Mouse (Mus musculus) left cerebral cortex, postnatal 36 days (tissue): ENCODE measurements around the gene Pou2f1. TPM values are rescaled to one million over a fixed set of nuclear protein-coding genes. Genes with fewer than 3 reads are reported as not detected.

ENCODE experiments used
- DNase-seq, 2 experiments: peaks; one replicate each; pipeline ENCODE4 v3.0.0; 2021 to 2022; ENCODE audit warnings: low spot score in 2 of 2, mixed read lengths in 1 of 2
- intact Hi-C: fragments of 180-260 bp; cut with DNase I; formaldehyde crosslinking; loops from one replicate; pipeline ENCODE4 v1.15.1; 2025
- total RNA-seq, 2 experiments: library from RNA; stranded (reverse); gene quantifications; 2 replicates each; pipeline ENCODE4 v1.2.3; 2021

Gene Pou2f1
- total RNA-seq, 2 experiments from 2014 or later: 11.3 to 22.7 TPM

DNA sequence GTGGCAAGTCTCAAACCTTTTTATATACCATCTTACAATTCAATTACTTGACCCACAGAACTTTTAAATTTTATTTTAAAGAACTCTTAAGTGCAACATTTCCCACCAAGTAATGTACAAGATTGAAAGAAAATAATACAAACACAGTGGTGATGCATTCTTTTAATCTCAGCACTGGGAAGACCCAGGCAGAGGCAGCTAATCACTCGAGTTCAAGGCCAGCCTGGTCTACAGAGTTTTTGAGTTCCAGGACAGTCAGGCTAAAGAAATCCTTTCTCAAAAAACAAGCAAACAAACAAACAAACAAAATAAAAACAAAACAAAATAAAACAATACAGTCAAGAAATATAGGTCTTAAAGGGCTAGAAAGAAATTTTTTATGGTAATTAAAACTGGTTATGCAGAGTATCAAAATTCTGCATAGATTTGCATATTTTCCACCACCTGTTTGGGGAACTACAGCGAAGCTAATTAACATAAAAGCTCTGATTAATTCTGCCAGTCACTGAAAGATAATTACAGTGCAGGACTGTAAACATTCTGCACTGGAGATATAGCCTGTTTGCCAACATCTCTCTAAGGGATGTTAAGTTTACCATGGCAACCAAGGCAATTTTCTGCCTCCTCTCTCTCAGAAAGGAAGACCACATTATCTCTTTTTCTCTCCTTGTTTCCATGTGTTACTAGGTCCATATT, 88.6 kb downstream of the Pou2f1 start:
- DNase-seq: no peak

DNA sequence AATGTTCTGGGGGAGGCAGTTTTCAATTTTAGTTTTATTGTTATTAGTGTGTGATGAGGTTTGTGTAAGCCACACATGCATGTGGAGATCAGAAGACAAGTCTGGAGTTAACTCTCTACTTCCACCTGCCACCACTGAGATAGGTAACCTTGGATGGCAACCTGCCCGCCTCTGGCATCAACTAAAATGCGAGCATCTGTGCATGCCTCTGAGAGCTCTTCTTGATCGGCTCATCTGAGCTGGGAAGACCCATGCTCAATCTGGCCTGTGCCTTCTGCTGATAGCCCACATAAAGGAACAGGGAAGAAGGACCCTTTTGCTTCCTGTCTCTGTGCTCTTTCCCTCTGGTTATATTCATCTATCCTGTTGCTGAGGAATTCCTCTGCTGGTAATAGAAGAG, 93.0 kb downstream of the Pou2f1 start:
- intact Hi-C loops: no loop called here
- no peak for DNase-seq

More for the DNA sequence above, 88.6 kb downstream of the Pou2f1 start:
- intact Hi-C loops: no loop called here

DNA sequence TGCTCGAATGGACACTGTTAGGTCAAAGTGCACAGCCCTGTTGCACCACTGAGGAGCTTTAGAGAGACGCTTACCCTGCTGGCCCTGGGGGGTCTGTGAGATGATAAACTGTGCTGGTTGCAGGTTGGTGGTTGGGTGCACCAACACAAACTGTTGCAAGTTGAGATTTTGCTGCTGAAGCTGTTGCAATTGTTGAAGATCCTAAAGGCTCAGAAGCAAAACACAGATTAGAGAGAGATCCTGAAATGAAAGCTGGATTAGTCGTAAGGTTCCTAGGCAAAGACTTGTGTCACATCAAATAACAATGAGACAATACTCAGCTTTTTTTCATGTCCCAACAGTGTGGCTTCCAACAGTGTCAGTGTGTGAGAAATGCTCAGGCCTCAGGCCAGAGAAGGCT, 93.7 kb downstream of the Pou2f1 start:
- intact Hi-C loops: no loop called here
- DNase-seq: no peak

DNA sequence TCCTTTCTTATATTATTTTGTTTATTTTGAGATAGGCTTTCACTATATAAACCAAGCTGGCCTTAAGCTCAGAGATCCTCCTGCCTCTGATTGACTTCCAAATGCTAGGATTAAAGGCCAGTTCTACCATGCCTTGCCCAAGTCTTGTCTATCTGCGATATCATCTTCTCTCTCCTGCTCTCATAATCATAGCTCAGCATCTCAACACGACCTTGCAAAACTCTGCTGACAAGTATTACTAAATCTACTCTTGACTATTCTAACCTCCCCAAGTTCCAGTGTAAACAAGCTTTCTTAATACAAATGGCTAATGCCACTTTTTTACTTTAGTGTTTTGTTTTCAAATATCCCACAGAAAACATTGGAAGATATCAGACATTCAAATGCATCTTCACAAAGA, 94.3 kb downstream of the Pou2f1 start:
- intact Hi-C loops: no loop called here
- no peak for DNase-seq

DNA sequence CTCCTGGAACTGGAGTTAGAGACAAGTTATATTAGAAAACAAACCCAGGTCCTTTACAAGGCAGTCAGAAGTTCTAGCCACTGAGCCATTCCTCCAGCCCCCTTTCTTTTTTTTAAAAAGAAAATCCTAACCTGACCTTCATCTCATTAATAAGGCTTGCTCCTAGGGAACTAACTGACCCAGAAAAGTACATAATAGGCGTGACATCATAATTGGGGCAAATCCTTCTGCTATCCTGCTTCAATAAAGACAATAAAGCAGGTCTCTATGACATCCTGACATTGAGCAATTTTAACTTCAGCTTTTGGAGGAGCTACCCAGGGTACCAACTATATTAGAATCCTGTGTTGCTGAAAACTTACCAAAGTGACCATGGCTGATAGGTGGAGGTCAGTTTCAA, 98.9 kb downstream of the Pou2f1 start:
- intact Hi-C loops: no loop called here
- no peak for DNase-seq

DNA sequence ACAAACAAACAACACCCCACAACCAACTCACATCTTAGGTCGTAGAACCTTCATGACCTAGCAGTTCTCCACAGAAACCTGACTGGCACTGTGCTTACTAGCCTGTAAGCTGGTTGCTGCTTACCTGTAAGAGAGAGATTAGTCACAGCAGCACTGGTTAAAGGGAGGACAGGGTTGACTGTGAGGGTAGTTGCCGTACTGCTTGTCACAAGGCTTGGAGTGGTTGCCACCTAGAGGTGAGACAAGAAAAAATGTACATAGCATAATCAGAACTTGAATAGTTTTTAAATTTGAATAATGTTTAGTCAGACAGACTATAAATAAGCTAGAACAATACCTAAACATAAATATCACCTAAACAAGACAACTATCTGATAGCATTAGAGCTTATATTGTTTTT, 110.8 kb downstream of the Pou2f1 start:
- intact Hi-C loops: no loop called here
- no peak for DNase-seq

DNA sequence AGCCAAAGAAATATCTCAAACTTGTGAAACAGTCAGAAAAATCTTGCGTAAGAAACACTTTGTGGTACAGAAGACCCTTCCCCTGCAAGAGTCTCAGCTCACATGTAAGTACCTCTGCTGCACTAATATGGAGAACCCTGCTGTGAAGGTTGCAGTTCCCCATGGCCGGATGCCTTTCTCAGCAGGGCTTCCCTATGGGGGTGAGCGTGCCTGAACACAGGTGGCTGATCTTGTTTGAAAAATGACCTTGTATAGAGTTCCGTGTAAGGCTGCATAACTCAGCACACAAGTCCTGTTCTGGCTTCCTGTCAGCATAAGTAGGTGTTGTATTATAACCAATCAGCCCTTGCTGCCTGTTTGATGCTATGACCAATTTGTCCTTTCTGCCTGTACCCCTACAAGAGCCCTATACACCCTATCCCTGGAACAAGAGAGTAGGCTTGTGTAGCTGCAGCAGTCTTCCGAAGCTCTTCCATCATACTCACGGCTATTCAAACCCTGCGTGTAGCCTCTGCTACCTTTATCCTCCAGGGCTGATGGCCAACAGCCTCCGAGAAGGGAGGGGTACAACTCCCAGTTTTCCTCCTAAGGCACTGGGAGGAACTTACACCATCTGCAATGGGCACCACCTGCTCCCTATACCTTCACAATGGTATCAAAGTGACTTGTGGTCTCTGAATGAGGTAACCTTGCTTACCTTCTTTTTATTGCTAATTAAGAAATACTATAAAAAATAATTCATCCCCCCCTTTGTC, 120.2 kb downstream of the Pou2f1 start:
- no peak for DNase-seq
- intact Hi-C loops: no loop called here

DNA sequence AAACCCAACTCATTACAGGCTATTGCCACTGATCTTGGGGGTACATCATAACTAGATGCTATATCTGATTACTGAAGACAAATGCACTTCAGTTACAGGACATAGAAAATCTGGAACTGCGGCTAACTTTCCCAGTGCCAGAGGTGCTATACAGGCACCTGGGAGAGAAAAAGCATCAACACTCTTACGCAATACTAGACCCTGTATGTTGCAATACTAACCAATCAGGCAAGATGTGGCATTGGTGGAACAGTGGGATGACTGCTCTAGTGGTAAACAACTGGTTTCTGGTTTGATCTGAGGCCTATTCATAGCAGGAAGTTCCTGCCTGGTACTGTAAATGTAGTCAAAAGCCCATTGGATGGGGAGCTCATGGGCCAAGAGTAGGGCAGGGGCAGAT, 123.7 kb downstream of the Pou2f1 start:
- DNase-seq: no peak
- intact Hi-C loops: no loop called here

DNA sequence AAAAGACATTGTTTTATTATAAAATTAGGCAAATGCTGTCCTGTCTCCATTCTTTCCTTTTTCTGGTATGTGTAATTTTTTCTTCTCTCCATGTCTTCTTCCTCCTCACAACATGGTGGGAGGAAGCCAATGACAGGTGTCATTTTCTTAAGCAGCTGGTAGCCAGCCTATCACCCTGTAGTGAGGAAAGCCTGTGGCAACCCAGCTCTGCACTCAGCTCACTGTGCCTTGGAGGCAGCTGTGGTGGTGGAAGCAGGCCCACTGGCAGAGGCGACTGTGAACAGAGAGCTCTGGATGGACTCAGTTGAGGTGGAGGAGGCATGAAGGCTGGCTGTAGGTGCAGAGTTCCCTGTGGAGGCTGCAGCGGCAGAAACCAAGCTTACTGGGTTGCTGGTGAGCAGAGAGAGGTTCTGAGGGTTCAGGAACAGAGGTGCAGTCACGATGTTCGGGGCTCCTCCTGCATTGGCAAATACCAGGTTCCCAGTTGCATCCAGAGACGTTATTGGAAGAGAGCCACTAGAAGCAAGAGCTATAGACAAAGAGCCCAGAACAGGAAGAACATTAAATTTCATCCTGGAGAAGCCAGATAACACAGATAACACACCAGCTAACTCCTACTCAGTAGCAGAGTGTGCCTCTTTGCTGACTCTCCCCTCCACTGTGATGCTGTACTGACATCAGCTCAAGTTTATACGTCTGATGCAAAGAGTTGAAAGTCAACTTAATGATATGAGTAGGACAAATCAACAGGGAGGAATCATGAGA, 126.8 kb downstream of the Pou2f1 start:
- intact Hi-C loops: no loop called here
- DNase-seq: no peak

DNA sequence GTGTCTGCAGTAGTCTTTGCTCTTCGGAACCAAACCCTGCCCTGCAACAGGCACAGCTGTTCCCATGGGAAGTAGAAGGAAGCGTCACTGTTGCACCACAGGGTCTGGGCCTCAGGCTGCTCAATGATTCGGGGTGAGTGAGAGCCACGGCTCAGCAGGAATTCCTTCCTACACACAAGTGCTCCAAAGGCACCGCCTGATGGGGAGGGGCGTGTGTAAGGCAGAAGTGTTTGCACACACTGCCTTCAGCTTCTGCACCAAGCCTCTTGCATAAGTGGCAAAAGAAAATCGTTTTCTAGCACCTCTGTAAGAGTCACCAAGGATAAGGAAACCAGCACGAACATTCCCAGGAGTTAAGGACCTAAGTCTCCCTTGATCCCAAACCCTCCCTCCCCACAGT, 127.8 kb downstream of the Pou2f1 start:
- no peak for DNase-seq
- intact Hi-C loops: no loop called here

DNA sequence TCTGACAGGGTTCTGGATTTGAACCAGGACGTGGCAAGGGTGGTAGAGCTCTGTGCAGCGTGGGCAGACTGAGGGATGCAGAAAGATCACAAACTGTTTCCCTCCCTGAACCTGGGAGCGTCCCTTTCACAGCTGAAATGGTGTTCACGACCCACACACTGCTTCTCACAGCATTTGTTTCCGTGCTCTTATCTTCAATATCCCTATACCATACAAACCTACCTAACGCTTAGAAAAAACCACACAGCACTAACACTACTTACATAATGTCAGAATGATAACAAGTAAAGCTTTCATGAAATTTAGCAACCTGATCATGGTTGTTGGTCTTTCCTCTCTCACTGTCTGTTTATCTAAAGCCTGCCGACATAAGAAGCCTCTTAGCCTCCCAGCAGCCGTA, 133.8 kb downstream of the Pou2f1 start:
- intact Hi-C loops: no loop called here
- DNase-seq: no peak

DNA sequence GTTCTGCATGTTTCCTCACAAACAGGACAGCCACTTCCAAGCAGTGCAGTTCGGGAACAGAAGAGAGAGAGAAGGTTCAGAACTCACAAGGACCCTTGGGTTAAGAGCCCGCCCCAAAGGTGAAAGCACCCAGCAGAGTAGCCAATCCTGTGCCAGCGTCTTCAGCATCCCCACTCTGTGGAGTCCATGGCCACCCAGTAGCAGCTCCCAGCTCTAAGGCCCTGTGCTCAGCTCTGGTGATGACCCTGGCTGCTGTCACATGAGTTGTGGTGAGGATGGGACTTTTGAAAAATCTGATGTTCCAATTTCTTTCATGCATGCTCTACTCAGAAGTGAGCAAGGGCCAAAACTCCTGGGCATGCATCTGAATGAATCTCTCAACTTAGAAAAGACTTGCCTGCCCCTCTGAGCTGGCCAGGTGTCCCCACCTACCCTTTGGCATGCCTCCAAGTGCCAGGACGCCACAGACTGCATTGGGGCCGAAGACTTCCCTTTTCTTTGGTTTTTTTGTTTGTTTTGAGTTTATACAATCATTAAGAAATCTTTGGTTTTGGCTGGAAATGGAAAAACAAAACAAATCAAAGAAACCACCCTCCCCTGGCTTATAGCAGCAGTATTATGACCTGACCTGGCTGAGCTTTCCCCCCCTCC, 135.7 kb downstream of the Pou2f1 start:
- DNase-seq: no peak
- intact Hi-C loops: no loop called here

DNA sequence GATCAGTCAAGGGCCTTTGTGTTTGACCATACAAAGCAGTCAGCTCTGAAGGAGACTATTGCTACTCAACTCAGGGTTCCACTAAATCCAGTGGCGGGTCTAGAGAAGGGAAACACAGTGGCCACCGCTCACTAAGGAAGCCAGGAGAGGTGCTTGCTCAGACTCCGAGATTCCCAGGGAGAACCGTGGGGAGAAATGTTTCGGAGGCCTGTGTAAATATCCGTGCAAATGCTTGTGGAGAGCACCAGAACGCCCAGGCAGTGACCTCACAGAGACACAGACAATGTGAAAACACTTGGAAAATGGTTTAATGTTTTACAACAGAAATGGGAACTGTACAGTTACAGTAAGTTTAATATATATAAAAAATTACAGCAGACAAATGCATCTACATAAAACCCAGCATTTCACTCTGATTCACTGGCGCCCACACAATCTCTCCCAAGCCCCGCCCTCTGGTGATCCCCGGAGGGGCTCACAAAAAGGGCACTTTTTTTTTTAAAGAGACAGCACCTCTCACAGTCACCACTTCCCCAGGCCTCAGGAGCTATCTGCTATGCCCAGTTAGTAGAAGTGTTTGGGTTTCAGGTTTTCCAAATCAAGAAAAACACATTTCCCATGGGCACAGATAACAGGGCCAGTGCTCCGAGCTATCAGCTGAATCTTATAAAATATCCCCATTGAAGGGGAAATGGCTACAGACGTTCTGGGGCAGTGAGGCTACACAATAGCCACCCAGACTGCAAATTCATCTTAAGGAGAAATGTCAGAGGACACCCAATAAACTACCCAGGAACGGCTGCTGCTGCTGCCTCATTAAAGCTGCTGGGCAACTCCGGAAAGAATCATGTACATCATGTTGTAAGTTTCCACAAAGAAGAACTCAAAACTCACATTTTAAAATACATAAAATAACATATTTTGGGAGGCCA, 137.3 kb downstream of the Pou2f1 start:
- DNase-seq: no peak
- intact Hi-C loops: no loop called here

DNA sequence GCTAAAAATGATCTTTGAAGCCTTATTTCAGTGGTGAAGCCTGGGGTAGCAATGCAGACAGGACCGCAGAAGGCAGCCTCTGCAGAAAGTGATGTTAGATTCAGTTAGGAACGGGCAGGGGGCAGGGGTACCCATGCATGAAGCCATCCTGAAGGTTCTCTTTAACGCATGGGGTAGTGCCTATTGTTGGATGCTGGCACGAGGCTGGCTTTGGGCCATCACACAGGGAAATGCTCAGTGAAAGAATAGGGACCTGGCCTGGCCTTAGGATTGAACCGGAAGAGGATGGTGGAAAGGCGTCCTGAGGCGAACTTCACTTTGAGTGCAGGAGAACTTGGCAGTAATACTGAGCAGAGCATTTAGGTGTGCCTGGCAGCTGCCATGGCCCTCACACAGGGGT, 140.4 kb downstream of the Pou2f1 start:
- no peak for DNase-seq
- intact Hi-C loops: no loop called here

DNA sequence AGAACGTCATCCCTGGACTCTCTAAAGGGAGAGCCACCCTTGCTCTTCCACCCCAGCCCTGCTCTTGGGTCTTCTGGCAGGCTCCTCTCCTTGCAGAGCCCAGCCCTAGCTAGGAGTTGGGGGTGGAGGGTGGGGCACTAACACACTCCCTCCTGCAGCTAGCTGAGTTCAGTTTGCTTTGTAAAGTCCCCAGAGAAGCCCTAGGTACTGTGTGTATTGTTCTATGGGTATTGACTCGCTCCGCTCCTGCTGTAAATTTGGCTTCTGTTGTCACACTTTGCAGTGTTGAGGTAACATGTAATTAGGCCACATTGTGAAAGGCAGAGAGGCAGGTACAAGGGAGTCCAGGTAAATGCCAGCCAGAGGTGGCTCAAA, 141.3 kb downstream of the Pou2f1 start:
- intact Hi-C loops: no loop called here
- no peak for DNase-seq

DNA sequence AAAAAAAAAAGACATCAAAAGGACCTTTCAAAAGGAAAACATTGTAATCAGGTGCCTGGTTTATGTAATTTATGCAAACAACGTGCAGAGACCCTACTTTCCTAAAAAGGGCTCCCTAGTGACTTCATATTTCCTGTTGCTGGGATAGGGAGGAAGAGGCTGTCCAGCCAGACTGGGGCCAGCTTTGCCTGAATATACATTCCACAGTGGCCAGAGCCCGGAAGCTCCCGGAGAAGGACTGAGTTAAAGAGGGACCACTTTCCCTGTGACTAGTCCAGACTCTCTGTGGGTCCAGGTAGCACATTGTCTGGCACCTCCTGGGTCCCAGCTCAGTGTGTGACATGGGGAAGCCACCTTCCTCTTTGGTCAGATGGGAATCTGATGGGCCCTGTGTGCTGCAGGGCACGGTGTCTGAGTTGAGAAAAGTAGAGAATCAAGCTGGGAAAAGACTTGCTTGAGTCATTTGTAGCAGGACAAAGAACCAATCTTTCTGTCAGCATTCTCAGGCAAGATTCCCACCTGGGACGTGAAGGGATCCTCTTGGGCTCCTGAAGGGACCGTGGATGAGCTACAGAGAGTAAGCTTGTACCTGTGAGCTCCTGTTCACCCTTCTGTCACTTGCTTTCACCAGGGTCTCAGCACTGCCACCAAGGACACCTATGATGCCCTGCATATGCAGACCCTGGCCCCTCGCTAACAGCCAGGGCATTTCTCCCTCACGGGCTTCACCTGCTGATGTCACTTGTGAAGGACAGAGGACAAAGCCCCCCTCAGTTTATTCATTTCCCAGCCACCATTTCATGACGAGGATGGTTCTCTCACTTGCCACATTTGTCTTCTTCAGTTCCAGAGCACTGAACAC, 141.9 kb downstream of the Pou2f1 start:
- no peak for DNase-seq
- intact Hi-C loops: no loop called here

DNA sequence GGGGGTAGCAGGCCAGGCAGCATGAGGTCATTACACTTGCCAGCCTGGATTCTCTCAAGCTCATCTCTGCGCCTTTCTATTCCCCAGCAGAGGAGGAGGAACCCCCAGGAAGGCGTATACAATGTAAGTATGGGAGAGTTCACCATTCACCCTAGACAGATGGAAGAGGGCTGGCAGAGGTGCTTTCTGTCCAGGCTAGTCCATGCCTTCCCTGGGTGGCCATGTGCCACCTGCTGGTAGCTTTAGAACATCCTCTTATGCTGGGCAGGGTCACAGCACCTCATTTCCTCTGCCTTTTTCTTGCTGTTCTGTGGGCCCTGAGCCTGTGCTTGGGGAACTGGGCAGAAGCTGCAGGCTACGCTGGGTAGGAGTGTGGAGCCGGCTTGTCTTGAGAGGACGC, 144.1 kb downstream of the Pou2f1 start:
- intact Hi-C loops: loop anchor here (5.0 kb wide), 1 partner anchor 76 kb away; no protein-coding TSS in a partner anchor
- no peak for DNase-seq

DNA sequence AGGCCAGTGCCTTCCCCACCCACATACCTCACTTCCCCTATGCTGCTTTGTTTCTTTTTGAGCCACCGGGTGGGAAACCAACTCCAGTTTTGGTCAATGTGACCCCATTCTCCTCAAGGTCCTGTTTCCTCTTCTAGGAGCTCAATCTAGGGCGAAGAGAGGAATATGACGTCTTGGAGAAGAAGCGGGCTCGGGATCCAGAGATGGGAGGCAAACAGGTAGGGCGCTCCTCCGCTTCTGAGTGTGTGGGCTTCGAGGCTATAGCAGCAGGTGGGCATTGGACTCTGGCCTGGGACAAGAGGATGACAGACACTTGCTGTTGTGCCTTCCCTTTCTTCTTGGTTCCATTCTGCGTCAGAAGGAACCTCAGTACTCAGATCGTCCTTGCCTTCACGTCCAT, 145.2 kb downstream of the Pou2f1 start:
- DNase-seq: no peak
- intact Hi-C loops: loop anchor here (5.0 kb wide), 1 partner anchor 75 kb away; no protein-coding TSS in a partner anchor
